Mouse (Mus musculus) CH12.LX (cell line): ENCODE results near the gene Fbf1. TPM values are rescaled to one million over a fixed set of nuclear protein-coding genes. Genes with fewer than 3 reads are reported as not detected.
"Not testable (repeated sequence)": the region's sequence is repeated elsewhere in the genome, so short reads cannot be mapped to it uniquely, and the experiment has no call there.

Experiments used
- DNase-seq: peaks from one replicate; pipeline ENCODE4 v3.0.0-alpha.2; 2013; ENCODE audit errors: extremely low read depth
- H3K27ac ChIP-seq: 2 replicates; pipeline ENCODE4 v1.5.1; 2012; ENCODE audit warnings: low read depth, mild to moderate bottlenecking, control low read depth, moderate library complexity; ENCODE audit not compliant: insufficient read depth
- H3K27me3 ChIP-seq: replicated peaks from 2 replicates; pipeline ENCODE3; 2012; ENCODE audit warnings: inconsistent platforms
- H3K36me3 ChIP-seq, 2 experiments: replicated peaks in 1 of 2; 2 replicates each; pipeline versions ENCODE3 to v1.6.1; 2012; ENCODE audit warnings: inconsistent platforms in 1 of 2, low read length in 1 of 2, mild to moderate bottlenecking in 1 of 2, mixed read lengths in 1 of 2, moderate library complexity in 1 of 2; ENCODE audit not compliant: control insufficient read depth in 1 of 2, insufficient read depth in 1 of 2
- H3K4me1 ChIP-seq, 2 experiments: 2 replicates each; pipeline ENCODE4 v1.6.1; 2012; ENCODE audit warnings: inconsistent platforms in 1 of 2, moderate library complexity in 1 of 2; ENCODE audit not compliant: insufficient read depth in 2 of 2, control insufficient read depth in 1 of 2
- H3K4me2 ChIP-seq: 2 replicates; pipeline ENCODE4 v1.6.1; 2012; ENCODE audit warnings: low read depth, mild to moderate bottlenecking, control low read depth; ENCODE audit not compliant: poor library complexity, insufficient read depth, severe bottlenecking
- H3K4me3 ChIP-seq, 3 experiments: fragments of 150-350 bp in 1 of 3; sonication (generic) in 1 of 3; replicated peaks in 1 of 3; 2 replicates each; pipeline versions ENCODE3 to v1.5.1; 2011 to 2012; ENCODE audit warnings: low read depth in 2 of 3, low read length in 2 of 3, mild to moderate bottlenecking in 2 of 3, moderate library complexity in 2 of 3, control low read depth in 1 of 3, improper control_type of control experiment in 1 of 3, inconsistent platforms in 1 of 3, mixed read lengths in 1 of 3; ENCODE audit not compliant: poor library complexity in 1 of 3
- H3K79me2 ChIP-seq: replicated peaks from 2 replicates; pipeline ENCODE4 v1.6.1; 2012; ENCODE audit warnings: mild to moderate bottlenecking, moderate library complexity; ENCODE audit not compliant: control insufficient read depth, poor library complexity, insufficient read depth, severe bottlenecking; ENCODE audit errors: extremely low read depth
- H3K9ac ChIP-seq: 2 replicates; pipeline ENCODE4 v1.6.1; 2012; ENCODE audit warnings: low read depth, mild to moderate bottlenecking, control low read depth, moderate library complexity; ENCODE audit not compliant: insufficient read depth
- H3K9me3 ChIP-seq: replicated peaks from 2 replicates; pipeline ENCODE3; 2012; ENCODE audit warnings: low read length, inconsistent platforms, mixed read lengths
- BHLHE40 ChIP-seq: IDR thresholded peaks from 2 replicates; pipeline ENCODE4 v1.6.1; 2011; ENCODE audit warnings: mild to moderate bottlenecking, low read depth, low read length, improper control_type of control experiment
- ETS1 ChIP-seq: conservative IDR thresholded peaks from 2 replicates; pipeline ENCODE4 v1.6.1; 2012; ENCODE audit warnings: low read depth, mild to moderate bottlenecking, inconsistent platforms, low read length, improper control_type of control experiment, moderate library complexity
- GABPA ChIP-seq: IDR thresholded peaks from 2 replicates; pipeline ENCODE4 v1.6.1; 2012; ENCODE audit warnings: low read depth, low read length, improper control_type of control experiment, inconsistent platforms; ENCODE audit not compliant: insufficient replicate concordance
- HCFC1 ChIP-seq: IDR thresholded peaks from 2 replicates; pipeline ENCODE4 v1.6.1; 2012; ENCODE audit warnings: low read depth, mild to moderate bottlenecking, inconsistent platforms, low read length, improper control_type of control experiment
- IRF4 ChIP-seq: IDR thresholded peaks from 2 replicates; pipeline ENCODE4 v1.6.1; 2014; ENCODE audit warnings: low read depth, mild to moderate bottlenecking, inconsistent platforms, low read length, improper control_type of control experiment
- JUND ChIP-seq: conservative IDR thresholded peaks from 2 replicates; pipeline ENCODE4 v1.6.1; 2011; ENCODE audit warnings: low read depth, low read length, improper control_type of control experiment
- KAT2A ChIP-seq: IDR thresholded peaks from 2 replicates; pipeline ENCODE4 v1.6.1; 2012; ENCODE audit warnings: low read length, improper control_type of control experiment, inconsistent platforms; ENCODE audit not compliant: insufficient replicate concordance
- MAFK ChIP-seq: IDR thresholded peaks from 2 replicates; pipeline ENCODE4 v1.6.1; 2011; ENCODE audit warnings: low read length, improper control_type of control experiment; ENCODE audit not compliant: insufficient replicate concordance
- MAZ ChIP-seq: IDR thresholded peaks from 2 replicates; pipeline ENCODE4 v1.6.1; 2012; ENCODE audit warnings: low read depth, mild to moderate bottlenecking, inconsistent platforms, low read length, improper control_type of control experiment, moderate library complexity
- MEF2A ChIP-seq: IDR thresholded peaks from 2 replicates; pipeline ENCODE4 v1.6.1; 2014; ENCODE audit warnings: low read depth, mild to moderate bottlenecking, inconsistent platforms, low read length, improper control_type of control experiment, borderline replicate concordance
- POLR2A ChIP-seq: IDR thresholded peaks from 2 replicates; pipeline ENCODE4 v1.6.1; 2011; ENCODE audit warnings: low read depth, mild to moderate bottlenecking, improper control_type of control experiment, low read length
- RCOR1 ChIP-seq: conservative IDR thresholded peaks from 2 replicates; pipeline ENCODE4 v1.6.1; 2012; ENCODE audit warnings: low read depth, mild to moderate bottlenecking, inconsistent platforms, low read length, improper control_type of control experiment
- SIN3A ChIP-seq: IDR thresholded peaks from 2 replicates; pipeline ENCODE4 v1.6.1; 2012; ENCODE audit warnings: low read length, improper control_type of control experiment, inconsistent platforms
- TBP ChIP-seq: conservative IDR thresholded peaks from 2 replicates; pipeline ENCODE4 v1.6.1; 2011; ENCODE audit warnings: low read depth, low read length, improper control_type of control experiment
- UBTF ChIP-seq: IDR thresholded peaks from 2 replicates; pipeline ENCODE4 v1.6.1; 2012; ENCODE audit warnings: low read depth, mild to moderate bottlenecking, inconsistent platforms, low read length, improper control_type of control experiment, moderate library complexity
- USF1 ChIP-seq: IDR thresholded peaks from 2 replicates; pipeline ENCODE4 v1.6.1; 2014; ENCODE audit warnings: low read depth, mild to moderate bottlenecking, inconsistent platforms, low read length, improper control_type of control experiment
- ZKSCAN1 ChIP-seq: IDR thresholded peaks from 2 replicates; pipeline ENCODE4 v1.6.1; 2012; ENCODE audit warnings: low read depth, inconsistent platforms, low read length, improper control_type of control experiment, borderline replicate concordance
- ZNF384 ChIP-seq: IDR thresholded peaks from 2 replicates; pipeline ENCODE4 v1.6.1; 2012; ENCODE audit warnings: low read depth, low read length, improper control_type of control experiment, inconsistent platforms
- dilution Hi-C: fragments of 300-500 bp; cut with MboI; formaldehyde crosslinking; loops from 2 replicates; pipeline ENCODE4 v1.14.3; 2020; ENCODE audit warnings: low sequenced_read_pairs; ENCODE audit not compliant: extremely low pct_unique_long_range_greater_than_20kb, extremely low pct_ligation_motif_present
- in situ Hi-C: fragments of 300-500 bp; cut with MboI; formaldehyde crosslinking; loops from 3 replicates; pipeline ENCODE4 v1.14.3; 2019; ENCODE audit warnings: low sequenced_read_pairs, low pct_ligation_motif_present, low pct_unique_long_range_greater_than_20kb, mixed read lengths
- polyA plus RNA-seq: library from polyadenylated mRNA; unstranded; fragments of >175 nt; gene quantifications from 2 replicates; pipeline ENCODE4 v1.2.1, GENCODE M21; 2012; ENCODE audit warnings: low read depth; ENCODE audit not compliant: insufficient read length
- total RNA-seq, 2 experiments: library from RNA; depleted of rRNA; stranded (reverse); fragments of 300-350 nt in 1 of 2; fragments of >200 nt in 1 of 2; gene quantifications; 2 replicates each; pipeline ENCODE4 v1.2.3; 2012 to 2014

The Fbf1 gene
- total and polyA plus RNA-seq, 3 experiments, result 23.9 to 44.8 (median 39.0) TPM

DNA sequence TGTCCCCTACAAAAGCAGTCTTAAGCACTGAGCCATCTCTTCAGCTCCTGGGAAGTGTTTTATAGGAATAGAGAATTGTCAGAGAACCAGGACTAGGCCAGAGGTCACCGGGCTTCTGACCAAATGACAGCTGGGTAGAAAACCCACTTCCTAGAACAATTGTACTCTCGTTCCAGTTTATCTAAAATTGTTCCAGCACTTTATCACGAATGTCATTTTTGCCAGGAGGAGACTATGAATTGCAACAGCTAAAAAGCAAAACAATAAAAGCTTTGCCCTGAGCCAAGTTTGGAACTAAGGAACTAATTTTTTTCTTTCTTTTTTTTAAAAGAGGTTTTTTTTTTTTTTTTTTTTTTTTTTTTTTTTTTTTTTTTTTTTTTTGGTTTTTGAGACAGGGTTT is 72.4 kb downstream of the Fbf1 start:
- H3K9me3 ChIP-seq, result peaks cover 5% of the 10 kb centered on the region
- H3K9ac ChIP-seq, result no peak overlapping the region
- DNase-seq, result no peak
- H3K4me1 ChIP-seq, result no peaks in the 10 kb centered on the region
- H3K36me3 ChIP-seq, result no peaks in the 10 kb centered on the region
- no peak for TF ChIP-seq BHLHE40
- peak; percentile 74 for TF ChIP-seq ZNF384
- TF ChIP-seq, all 38 proteins: peak for 1
- in situ Hi-C loops (no loop called here), dilution Hi-C loops (no loop called here)
- H3K4me3 ChIP-seq, result no peak overlapping the region
- no peak overlapping the region for H3K4me2 ChIP-seq
- no peaks in the 10 kb centered on the region for H3K79me2 ChIP-seq
- H3K27me3 ChIP-seq, result peaks cover 4% of the 10 kb centered on the region
- no peak overlapping the region for H3K27ac ChIP-seq

DNA sequence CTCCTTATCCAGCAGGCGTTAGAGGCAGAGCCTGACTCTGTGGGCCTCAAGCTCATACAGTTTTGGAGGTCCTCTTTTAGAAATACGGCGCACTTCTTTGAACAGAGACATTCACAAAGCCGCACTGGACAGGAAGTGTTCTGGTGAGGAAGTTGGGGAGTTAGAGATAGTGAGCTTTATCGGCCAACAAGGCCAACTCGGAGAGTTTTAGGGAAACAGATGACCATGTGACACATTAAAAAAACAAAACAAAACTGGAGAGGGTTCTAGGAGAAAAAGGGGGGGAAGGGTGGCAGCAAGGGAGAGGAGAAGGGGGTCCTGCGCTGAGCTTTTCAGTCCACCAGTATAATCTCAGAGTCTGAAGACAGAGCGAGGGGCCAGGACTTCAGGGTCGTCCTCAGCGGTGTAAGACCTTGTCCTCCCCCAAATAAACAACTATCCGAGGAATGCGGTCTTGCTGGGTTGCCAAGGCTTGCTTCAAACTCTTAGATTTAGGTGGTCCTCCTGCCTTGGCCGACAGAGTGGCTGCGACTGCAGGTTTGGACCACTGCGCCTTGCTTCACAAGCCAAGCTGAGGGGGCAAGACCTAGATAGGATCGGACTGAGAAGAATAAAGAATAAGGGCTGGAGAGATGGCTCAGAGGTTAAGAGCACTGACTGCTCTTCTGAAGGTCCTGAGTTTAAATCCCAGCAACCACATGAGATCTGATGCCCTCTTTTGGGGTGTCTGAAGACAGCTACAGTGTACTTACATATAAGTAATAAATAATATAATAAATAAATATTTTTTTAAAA is 74.0 kb downstream of the Fbf1 start:
- in situ Hi-C loops (no loop called here), dilution Hi-C loops (no loop called here)
- peaks cover 5% of the 10 kb centered on the region for H3K9me3 ChIP-seq
- no peak overlapping the region for H3K9ac ChIP-seq
- no peak for TF ChIP-seq KAT2A
- no peak for TF ChIP-seq SIN3A
- no peak for TF ChIP-seq HCFC1
- TF ChIP-seq POLR2A, result no peak
- no peak for TF ChIP-seq JUND
- no peak for TF ChIP-seq TBP
- no peak for TF ChIP-seq USF1
- no peak for TF ChIP-seq IRF4
- no peak for TF ChIP-seq MEF2A
- TF ChIP-seq MAZ, result no peak
- TF ChIP-seq UBTF, result no peak
- no peak for TF ChIP-seq ZNF384
- TF ChIP-seq ETS1, result no peak
- TF ChIP-seq MAFK, result no peak
- TF ChIP-seq RCOR1, result no peak
- TF ChIP-seq ZKSCAN1, result no peak
- TF ChIP-seq GABPA, result no peak
- no peaks in the 10 kb centered on the region for H3K4me1 ChIP-seq
- H3K27ac ChIP-seq, result no peak overlapping the region
- H3K27me3 ChIP-seq, result peaks cover under 1% of the 10 kb centered on the region
- H3K36me3 ChIP-seq, result no peaks in the 10 kb centered on the region
- no peak for DNase-seq
- no peak overlapping the region for H3K4me2 ChIP-seq
- no peaks in the 10 kb centered on the region for H3K79me2 ChIP-seq
- no peak overlapping the region for H3K4me3 ChIP-seq

DNA sequence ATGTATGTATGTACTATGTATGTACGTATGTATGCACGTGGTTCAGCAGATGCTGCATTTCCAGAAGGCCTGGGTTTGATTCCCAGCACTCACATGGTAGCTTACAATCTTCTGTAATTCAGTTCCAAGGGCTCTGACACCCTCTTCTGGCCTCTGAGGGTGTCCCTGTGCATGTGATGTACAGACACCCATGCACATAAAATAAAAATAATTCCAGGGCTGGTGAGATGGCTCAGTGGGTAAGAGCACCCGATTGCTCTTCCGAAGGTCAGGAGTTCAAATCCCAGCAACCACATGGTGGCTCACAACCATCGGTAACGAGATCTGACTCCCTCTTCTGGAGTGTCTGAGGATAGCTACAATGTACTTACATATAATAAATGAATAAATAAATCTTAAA is 75.0 kb downstream of the Fbf1 start:
- H3K27ac ChIP-seq, H3K4me2 ChIP-seq, H3K79me2 ChIP-seq, DNase-seq, H3K9ac ChIP-seq, dilution Hi-C loops, H3K9me3 ChIP-seq, H3K4me3 ChIP-seq, H3K27me3 ChIP-seq, H3K4me1 ChIP-seq, in situ Hi-C loops, H3K36me3 ChIP-seq: not testable (repeated sequence)
